Mouse (Mus musculus): ENCODE results near the gene Cdh3. TPM values are rescaled to one million over a fixed set of nuclear protein-coding genes. Genes with fewer than 3 reads are reported as not detected.
"Not testable (repeated sequence)": the region's sequence is repeated elsewhere in the genome, so short reads cannot be mapped to it uniquely, and the experiment has no call there.

Cdh3 gene
- polyA plus RNA-seq, 2 experiments from 2014 or later, result not detected

DNA sequence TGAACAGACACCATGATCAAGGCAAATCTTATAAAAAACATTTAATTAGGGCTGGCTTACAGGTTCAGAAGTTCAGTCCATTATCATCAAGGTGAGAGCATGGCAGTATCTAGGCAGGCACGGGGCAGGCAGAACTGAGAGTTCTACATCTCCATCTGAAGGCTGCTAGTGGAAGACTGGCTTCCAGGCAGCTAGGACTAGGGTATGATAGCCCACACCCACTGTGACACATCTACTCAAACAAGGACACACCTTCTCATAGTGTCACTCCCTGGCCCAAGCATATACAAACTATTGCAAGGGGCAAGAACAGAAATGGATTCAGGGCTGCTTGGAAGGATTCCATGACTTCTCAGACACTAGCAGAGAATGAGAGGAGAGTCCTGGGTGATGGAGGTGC, 61.5 kb downstream of the Cdh3 start:
- ATAC-seq, result not testable (repeated sequence)

DNA sequence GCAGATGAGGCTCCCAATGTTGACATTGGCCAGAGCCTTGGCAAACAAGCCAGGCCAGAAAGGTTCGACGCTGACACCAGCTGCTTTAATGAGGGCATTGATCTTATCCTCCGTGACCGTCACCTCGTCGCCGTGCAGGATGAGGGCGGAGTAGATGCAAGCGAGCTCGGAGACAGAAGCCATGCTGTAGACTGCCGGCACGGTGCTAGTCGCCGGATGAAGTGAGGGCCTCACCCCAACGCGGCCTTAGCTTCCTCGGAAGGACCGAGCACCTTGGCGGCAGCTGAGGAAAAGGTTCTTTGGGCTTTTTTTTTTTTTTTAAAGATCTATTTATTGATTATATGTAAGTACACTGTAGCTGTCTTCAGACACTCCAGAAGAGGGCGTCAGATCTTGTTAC, 62.5 kb downstream of the Cdh3 start, which contains the start of gene Gm10073:
Gm10073 (minus strand) TSS at position 294 of the 400 bp plus-strand sequence.
- ATAC-seq, result not testable (repeated sequence)

DNA sequence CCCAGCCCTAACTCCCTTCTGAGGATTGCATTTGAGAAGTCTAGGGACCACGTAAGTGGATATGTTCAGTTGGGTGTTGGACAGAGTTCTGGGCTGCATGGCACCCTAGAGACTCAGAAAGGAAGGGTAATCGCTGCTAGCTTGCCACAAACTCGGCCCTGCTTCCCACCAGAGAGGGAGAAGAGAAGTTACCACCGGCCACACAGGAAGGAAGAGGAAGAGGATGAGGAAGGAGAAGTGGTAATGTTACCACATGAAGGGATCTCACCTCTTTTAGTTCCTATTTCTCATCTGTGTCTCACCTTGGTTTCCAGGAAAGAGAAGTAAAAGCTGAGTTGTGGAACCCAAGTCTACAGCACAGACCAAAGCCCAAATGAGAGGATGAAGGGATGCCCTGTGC, 63.6 kb downstream of the Cdh3 start:
- no peak for ATAC-seq

DNA sequence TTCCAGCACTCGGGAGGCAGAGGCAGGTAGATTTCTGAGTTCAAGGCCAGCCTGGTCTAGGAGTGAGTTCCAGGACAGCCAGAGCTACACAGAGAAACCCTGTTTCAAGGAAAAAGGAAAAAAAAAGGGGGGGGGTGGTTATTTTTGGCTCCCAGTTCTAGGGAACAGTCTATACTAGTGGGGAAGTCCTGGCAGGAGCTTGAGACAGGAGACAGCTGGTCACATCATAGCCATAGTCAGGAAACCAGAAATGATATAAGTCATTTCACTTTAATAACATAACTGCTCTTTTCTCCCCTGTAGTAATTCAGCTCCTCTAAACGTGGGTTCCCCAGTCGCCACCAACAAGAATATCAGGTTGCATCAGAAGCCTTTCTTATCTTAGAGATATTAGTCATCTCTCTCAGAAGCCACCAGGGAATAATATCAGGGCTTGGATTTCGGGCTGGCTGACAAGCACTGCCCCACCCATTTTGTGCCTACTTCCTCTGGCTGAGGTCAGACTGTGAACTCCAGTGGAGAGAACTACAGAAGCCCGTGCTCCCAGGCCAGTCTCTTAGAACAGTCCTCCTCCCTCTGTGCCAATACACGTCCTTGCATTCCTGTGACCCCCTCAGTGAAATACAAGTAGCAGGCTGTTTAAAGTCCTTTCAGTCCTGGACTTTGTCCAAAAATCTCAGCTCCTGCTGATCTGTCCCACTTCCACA, 66.3 kb downstream of the Cdh3 start:
- no peak for ATAC-seq

DNA sequence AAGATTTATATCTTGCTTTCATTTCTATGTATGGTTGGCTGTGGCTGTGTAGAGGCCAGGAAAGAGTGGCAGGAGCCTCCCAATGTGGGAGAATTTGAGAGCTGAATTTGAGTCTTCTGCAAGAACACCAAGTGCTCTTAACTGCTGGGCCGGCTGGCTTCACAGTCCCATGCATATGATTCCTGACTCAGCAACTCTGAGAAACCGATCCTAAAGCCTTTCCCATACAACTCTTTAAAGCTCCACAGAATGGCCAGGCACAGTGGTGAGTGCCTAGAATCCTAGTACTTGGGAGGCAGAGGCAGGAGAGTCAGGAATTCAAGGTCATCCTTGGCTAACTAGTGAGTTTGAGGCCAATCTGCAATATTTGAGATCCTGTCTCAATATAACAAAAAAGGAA, 68.8 kb downstream of the Cdh3 start:
- ATAC-seq, result no peak

DNA sequence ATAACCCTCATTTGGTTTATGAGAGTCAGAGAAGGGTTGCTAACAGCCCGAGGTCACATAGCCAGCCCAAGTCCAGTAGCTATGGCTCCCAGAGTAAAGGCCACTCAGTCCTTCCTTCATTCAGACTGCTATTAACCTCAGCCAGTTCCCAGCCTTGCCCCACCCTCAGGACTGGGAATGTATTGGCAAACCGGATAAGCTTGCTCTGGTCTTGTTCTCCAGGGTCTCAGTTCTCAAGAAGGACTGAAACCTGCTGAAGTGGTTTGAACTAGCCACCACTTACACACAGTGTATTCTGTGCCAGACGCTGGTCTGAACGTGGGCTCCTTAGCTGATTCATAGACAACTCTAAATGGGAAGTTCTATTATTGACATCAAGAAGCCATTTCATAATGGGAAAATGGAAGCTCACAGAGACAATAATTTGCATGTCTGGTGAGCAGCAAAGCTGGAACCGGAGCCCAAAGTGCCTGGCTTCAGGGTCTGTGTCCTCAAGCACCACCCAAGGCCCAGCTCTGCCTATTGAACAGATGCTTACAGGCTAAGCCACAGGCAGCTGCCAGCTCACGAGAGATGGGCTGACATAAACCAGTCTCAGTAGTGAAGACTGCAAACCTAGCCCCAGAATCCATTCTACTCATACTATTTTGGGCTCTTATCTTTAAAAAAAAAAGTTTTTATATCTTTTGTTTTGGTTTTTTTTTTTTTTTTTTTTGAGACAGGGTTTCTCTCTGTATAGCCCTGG, 70.8 kb downstream of the Cdh3 start:
- no peak for ATAC-seq

DNA sequence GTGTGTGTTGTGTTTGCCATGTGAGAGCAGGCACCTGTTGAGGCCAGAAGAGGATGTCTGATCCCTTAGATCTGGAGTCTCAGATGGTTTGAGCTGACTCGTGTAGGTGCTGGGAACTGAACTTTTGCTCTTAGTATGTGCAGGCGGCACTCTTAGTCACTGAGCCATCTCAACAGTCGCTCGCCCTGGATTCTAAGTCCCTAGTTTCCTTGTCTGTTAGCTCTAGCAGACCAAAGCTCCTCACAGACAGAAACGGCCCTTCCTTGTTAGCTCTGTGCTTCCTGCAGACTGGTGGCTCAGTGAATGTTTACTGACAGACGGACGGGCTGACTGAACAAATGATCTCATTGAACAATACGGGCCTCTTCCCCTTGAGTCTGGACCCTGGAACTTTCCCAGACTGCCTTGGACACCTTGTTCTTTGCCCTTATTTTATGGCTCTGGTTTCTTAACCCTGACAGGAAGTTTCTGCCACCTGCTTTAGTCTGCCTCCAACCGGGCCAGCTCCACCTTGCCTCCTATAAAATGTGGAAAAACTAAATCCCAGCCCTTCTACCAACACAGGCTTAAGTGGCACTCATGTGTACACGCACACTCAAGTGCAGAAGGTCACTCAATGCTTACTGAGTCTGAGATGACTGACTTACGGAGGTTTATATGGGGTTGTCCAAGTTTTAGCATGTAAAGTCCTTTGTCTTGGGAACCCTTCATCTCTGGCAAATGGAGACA, 74.4 kb downstream of the Cdh3 start:
- no peak for ATAC-seq

DNA sequence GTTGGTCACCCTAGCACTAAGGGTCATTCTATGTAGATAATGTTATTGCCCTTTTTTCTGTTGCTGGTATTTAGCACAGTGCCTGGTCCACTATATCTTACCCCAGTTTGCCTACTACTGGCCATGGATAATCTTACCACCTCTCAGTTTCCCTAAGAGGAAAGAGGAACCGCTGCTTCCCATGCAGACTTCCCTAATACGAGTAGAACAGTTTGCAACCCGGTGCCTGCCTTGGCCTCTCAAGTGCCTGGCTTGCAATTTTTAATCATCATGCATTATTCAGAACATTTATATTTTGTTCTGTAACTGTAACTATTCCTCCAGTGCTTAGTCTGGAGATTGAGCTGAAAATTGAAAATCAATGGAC, 75.0 kb downstream of the Cdh3 start:
- no peak for ATAC-seq

DNA sequence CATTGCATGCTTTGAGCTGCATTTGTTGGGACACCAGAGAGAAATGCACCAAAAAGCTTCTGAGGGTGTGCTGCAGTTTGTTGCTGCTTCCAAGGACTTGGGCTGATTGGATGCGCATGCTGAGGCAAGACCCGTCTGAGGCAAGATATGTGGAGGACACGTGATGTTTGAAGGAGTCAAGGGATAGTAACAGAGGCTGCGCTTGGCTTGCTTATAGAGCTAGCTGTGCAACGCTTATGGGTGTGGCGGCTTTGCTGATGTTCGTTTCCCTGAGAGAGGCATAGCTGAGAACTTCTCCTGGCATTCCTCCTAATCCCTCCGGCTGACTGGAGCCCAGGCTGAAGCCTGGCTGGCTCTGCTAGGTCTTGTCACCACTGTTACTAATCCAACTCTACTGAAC, 76.2 kb downstream of the Cdh3 start:
- ATAC-seq, result no peak

DNA sequence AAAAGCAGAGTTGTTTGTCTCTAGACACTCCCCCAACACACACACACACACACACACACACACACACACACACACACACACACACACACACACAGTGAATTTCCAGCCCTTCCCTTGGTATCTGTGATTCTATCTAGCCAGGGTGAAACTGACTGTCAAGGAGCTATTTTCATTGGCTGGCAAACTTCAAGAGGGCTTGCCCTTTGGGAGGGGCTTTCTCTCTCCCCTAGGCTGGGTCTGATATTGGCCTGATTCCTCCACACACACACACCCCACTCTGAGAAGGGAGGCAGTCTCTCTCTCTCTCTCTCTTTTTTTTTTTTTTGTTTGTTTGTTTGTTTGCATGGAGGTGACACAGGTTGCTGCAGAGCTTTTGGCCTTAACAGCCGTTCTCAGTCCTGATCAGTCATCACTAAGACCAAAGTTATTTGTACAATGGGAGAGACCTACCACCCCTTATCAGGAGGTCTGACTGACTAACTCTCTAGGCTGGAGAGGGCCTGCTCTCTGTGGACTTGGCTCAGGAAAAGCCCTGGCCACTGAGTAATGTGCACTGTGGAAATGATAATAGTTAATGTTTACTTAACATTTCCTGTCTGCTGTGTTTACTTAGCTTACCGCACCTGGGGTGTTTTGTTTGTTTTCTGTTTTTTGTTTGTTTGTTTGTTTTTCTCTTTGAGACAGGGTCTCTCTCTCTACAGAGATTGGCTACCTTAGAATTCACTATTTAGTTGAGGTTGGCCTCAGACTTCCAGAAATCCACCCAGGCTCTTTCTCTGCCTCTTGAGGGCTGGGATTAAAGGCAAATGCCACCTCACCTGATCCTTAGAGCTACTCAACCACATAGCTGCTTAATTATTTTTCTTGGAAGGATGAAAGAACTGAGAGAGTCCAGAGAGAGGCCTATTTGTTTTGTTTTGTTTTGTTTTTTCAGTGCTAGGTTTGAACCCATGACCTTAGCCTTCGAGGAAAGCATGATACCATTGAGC, 78.0 kb downstream of the Cdh3 start:
- ATAC-seq, result no peak

DNA sequence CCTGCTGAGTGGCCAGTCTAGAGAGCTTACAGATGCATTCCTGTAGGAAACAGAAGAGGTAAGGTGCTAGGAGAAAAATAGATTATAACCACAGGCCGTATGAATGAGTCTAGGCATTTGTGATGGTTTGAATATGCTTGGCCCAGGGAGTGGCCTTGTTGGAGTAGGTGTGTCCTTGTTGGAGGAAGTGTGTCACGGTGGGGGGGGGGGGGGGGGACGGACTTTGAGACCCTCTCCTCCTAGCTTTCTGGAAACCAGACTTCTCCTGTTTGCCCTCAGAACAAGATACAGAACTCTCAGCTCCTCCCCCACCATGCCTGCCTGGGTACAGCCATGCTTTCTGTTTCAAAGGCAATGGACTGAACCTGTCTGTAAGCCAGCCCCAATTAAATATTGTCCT, 81.8 kb downstream of the Cdh3 start:
- no peak for ATAC-seq

DNA sequence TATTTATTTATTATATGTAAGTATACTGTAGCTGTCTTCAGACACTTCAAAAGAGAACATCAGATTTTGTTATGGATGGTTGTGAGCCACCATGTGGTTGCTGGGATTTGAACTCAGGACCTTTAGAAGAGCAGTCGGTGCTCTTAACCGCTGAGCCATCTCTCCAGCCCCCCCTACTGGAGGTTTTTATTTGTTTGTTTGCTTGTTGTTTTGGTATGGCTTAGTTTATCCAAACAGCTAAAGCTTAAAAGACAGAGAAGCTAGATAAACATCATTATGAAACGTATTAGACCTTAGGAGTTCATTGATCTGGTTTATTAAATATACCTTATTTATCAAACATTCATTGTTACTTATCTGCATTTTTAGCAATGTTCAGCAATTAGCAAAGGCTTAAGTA, 84.9 kb downstream of the Cdh3 start:
- not testable (repeated sequence) for ATAC-seq

DNA sequence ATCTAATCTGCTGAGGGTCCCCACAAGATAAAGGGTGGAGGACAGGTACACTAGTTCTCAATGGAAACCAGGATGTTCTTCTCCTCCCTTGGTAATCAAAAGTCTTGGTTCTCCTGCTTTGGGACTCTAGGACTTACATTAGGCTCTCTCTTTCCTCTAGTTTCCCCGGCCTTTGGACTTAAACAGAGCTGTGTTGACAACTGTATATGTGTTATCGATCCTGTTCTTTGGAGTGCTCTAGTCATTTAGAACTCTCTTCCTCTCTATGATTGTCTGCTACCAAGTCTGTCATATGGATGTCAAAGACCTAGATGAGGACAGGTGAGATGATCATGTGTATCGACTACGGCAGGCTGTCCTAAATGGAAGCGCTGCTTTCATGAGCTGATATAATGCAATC, 86.4 kb downstream of the Cdh3 start:
- no peak for ATAC-seq

DNA sequence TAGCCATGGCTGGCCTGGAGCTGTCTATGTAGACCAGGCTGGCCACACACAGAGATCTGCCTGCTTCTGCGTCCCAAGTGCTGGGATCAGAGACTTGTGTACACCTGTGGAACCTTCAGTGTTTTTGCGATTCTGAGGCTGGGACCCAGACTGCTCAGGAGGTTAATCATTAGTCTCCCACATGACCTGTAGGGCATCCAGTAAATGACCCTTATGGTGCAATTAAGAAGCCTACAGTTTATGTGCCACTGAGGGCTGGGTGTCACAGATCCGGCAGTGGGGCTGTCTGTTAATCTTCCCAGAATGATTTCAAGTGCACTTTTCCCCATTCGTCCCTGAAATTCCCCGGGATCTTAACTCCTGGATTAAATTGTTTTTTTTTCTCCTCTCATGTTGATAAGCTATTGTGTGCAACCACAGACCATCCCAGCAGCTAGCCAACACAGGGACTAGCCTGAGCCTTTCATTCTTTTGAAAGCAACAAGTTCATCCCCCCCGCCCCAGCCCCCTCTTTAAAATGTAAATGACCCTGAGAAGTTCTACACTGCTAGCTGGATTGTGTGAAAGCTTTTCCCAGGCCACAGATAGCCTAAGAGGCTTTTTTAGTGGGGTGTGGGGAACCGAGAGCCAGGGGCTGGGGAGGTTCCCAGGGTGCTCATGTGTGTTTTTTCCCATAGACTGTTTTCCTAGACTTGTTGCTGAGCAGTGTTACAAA, 88.7 kb downstream of the Cdh3 start:
- no peak for ATAC-seq

DNA sequence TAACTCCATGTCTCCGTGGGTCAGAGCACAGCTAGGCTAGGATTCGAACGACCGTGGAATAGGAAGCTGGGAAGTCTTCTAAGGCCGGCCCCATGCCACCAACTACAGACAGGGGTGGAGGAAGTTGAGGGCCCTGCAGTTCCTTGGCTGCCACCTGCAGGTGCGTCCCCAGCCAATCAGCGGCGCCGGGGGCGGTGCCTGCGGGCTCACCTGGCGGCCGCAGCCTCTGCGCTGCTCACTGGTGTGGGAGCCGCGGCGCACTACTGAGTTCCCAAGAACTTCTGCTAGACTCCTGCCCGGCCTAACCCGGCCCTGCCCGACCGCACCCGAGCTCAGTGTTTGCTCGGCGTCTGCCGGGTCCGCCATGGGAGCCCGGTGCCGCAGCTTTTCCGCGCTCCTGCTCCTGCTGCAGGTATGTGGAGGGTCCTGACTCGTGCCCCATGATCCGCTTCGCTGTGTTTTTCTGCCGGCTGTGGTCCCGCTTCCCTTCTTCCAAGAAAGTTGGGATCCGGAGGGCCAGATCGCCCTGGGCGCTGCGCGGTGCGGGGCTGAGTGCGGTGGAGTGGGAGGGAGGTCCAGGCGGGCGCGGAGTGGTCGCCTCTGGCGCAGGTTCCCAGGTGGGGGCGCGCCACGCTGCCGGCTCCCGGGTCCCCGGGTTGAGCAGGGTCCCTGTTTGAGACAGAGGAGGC, 92.6 kb downstream of the Cdh3 start, which contains the start of gene Cdh1:
Cdh1 (plus strand) TSS at position 221 of the 689 bp plus-strand sequence.
- ATAC-seq, result peak; percentile 74

DNA sequence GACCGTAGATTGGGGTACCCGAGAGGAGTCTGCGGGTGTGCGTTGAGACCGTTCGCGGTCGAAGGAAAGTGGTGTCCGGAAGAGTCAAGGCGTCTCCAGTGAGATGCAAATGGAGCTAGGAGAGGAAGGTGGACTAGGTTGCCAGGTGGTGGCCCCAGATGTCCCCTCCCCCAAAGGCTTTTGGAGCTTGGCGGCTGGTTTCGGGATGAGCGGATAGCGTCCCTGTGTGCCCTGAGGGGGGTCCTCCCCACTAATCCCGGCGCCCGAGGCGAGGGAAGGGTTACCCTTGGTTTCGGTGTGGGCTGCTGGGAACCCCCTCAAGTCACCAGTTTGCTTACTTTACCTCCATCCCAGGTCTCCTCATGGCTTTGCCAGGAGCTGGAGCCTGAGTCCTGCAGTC, 93.2 kb downstream of the Cdh3 start:
- ATAC-seq, result no peak

DNA sequence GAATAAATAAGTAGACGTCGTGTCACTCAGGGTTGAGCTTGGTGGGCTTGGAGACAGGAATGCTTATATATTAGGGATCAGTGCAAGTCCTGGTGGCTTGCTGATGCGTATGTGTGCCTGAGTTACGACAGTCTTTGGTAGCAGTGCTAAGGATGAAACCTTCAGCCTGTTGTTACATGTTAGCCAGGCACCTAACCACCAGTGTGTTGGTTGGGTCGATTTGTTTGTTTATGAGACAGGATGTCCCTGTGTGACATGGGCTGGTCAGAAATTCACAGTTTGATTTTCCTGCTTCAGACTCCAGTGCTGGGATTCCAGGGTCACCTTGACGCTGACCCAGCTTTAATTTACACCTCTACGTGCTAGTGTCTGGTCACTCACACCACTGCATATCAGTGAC, 95.0 kb downstream of the Cdh3 start:
- ATAC-seq, result no peak

DNA sequence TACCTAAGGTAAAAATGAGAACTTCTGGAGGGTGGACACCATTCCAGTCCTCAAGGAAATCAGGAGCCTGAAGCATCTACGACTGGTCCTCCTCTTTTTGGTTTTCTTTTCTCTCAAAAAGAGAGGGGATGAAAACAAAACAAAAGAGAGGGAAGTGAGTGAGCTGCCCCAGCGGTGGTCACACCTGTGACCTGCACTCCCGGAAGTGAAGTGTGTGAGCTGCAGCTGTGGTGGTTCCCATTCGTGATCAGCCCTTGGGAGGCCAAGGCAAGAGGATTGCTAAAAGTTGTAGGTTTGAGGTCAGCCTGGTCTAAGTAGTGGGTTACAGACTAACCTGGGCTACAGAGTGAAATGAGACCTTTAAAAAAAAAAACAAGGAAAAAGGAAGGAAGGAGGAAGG, 95.4 kb downstream of the Cdh3 start:
- no peak for ATAC-seq

DNA sequence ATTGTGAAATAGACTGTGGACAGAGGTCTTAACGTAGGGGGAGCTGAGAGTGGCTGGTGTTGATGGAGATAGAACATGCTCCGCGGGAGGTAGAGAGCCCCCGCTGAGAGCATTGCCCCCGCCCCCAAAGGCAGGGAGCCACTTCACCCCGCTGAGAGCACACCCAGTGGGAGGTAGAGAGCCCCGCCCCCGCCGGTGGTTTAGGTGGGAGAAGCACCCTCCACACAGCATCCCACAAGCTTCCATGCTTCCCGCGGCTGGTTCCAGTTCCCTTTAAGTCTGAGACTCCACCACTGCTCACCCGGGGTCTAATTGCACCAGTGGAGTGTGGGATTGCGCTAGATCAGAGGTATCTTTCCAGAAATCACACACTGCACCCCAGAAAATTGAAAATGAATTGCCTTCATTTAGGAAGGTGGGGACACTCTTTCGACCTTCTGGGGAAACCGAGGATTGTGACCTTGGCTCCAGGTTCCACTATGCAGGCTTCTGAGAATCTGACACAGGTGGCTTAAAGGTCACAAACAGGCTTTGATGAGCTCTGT, 96.0 kb downstream of the Cdh3 start:
- no peak for ATAC-seq

Data from CD4-positive, CD25-positive, alpha-beta regulatory T cell, adult 4 months (primary cell).